Mouse (Mus musculus) spleen, adult 2 months (tissue): Measurements from ENCODE around the gene Donson.

ENCODE experiments used
- CTCF ChIP-seq: fragments of 200-500 bp; IDR thresholded peaks from 2 replicates; pipeline ENCODE4 v1.5.1; 2011; ENCODE audit warnings: mild to moderate bottlenecking, inconsistent platforms; ENCODE audit not compliant: insufficient read depth, insufficient read length, insufficient replicate concordance; ENCODE audit errors: extremely low read depth
- POLR2A ChIP-seq: fragments of 200-500 bp; IDR thresholded peaks from 2 replicates; pipeline ENCODE4 v1.6.1; 2011; ENCODE audit warnings: low read depth, low read length, inconsistent platforms

DNA sequence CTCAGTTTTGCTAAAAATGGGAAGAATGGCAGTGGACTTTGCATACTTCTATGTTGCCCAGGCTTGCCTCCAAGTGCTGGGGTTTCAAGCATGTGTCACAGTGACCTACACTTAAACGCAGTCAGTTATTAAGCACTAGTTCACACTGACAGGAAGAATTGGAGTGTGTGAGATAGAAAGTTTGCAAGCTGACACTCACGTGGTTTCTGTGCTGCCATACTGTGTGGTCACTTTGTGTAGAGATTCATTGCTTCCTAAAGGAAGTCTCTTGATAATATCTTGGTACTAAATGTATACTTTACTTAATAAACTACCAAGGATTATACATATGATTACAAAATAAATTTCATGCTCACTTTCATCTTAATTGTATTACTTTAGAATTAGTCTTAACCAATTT is 44.2 kb upstream of the Donson start:
- TF ChIP-seq CTCF, result no peak
- no peak for TF ChIP-seq POLR2A
